Mouse (Mus musculus): ENCODE data around the gene Gm36210. TPM values are rescaled to one million over a fixed set of nuclear protein-coding genes. Genes with fewer than 3 reads are reported as not detected.

Gm36210 gene
- 0.02 TPM in 1 of 2 replicates, not detected in the other for polyA plus RNA-seq (2012; rRNA removed)
- polyA plus RNA-seq (2014; fragmentation: Nextera tagmentation; extraction: Ambion mirVana) = not detected in 2 replicates

- no peak for TF ChIP-seq CTCF (IDR thresholded peaks at IDR 0.05; ENCODE audit: low read depth)
- no peak for TF ChIP-seq EP300 (IDR thresholded peaks at IDR 0.05; ENCODE audit: low read depth)
- Histone ChIP-seq H3K9ac (replicated peaks) (no peak within 1 kb of the TSS), H3K27me3 (ENCODE audit: control insufficient read depth, insufficient read depth, low read length) (no peaks in the 10 kb centered on the region), H3K4me2 (ENCODE audit: low read depth) (no peak within 1 kb of the TSS), H3K4me1 (replicated peaks; ENCODE audit: control insufficient read depth in 2 of 2, insufficient read depth in 2 of 2, low read length in 1 of 2) (no peaks in the 10 kb centered on the region), H3K4me3 (ENCODE audit: insufficient read depth in 1 of 2, low read depth in 2 of 2, low read length in 2 of 2) (no peak within 1 kb of the TSS), H3K27ac (no peak within 1 kb of the TSS), H3K36me3 (replicated peaks; ENCODE audit: control insufficient read depth, insufficient read depth, low read depth) (no peaks in the 10 kb centered on the region), H3K9me3 (ENCODE audit: control insufficient read depth, low read length) (no peaks in the 10 kb centered on the region)
- 68% methylated on average over 10 of the region's 10 CpGs for WGBS (ENCODE audit: insufficient replicate concordance)
- DNase-seq (ENCODE audit: low read depth in 3 of 3, low spot score in 3 of 3) (no peak), ATAC-seq (ENCODE audit: insufficient read depth) (no peak)
Observed at GRCm38 (mm10) chr7:4906466-4906950, at the start of gene Gm36210. Gene Gm36210, minus strand, starts transcription at chr7:4906516.

GRCm38 (mm10) chr7:4953815-4954445 lies 47.6 kb upstream of the Gm36210 start:
- Histone ChIP-seq H3K4me3 (ENCODE audit: insufficient read depth in 1 of 2, low read depth in 2 of 2, low read length in 2 of 2) (no peak overlapping the region), H3K4me1 (replicated peaks; ENCODE audit: control insufficient read depth in 2 of 2, insufficient read depth in 2 of 2, low read length in 1 of 2) (no peaks in the 10 kb centered on the region), H3K27me3 (ENCODE audit: control insufficient read depth, insufficient read depth, low read length) (no peaks in the 10 kb centered on the region), H3K4me2 (ENCODE audit: low read depth) (no peak overlapping the region), H3K36me3 (replicated peaks; ENCODE audit: control insufficient read depth, insufficient read depth, low read depth) (no peaks in the 10 kb centered on the region), H3K9me3 (ENCODE audit: control insufficient read depth, low read length) (no peaks in the 10 kb centered on the region), H3K9ac (replicated peaks) (no peak overlapping the region), H3K27ac (no peak overlapping the region)
- WGBS (ENCODE audit: insufficient replicate concordance) = 25% methylated on average over 10 of the region's 10 CpGs
- no peak for TF ChIP-seq EP300 (IDR thresholded peaks at IDR 0.05; ENCODE audit: low read depth)
- TF ChIP-seq CTCF (IDR thresholded peaks at IDR 0.05; ENCODE audit: low read depth) = no peak
- DNase-seq (ENCODE audit: low read depth in 3 of 3, low spot score in 3 of 3) (no peak), ATAC-seq (ENCODE audit: insufficient read depth) (no peak)

GRCm38 (mm10) chr7:4950561-4951342 lies 44.4 kb upstream of the Gm36210 start:
- WGBS (ENCODE audit: insufficient replicate concordance) = 67% methylated on average over 19 of the region's 19 CpGs
- ATAC-seq (ENCODE audit: insufficient read depth) = no peak
- H3K4me2 ChIP-seq (ENCODE audit: low read depth) = no peak overlapping the region
- no peak overlapping the region for H3K27ac ChIP-seq
- TF ChIP-seq CTCF (IDR thresholded peaks at IDR 0.05; ENCODE audit: low read depth) (no peak), EP300 (IDR thresholded peaks at IDR 0.05; ENCODE audit: low read depth) (no peak)
- H3K9me3 ChIP-seq (ENCODE audit: control insufficient read depth, low read length) = no peaks in the 10 kb centered on the region
- no peak overlapping the region for H3K4me3 ChIP-seq (ENCODE audit: insufficient read depth in 1 of 2, low read depth in 2 of 2, low read length in 2 of 2)
- no peak for DNase-seq (ENCODE audit: low read depth in 3 of 3, low spot score in 3 of 3)
- no peaks in the 10 kb centered on the region for H3K27me3 ChIP-seq (ENCODE audit: control insufficient read depth, insufficient read depth, low read length)
- no peak overlapping the region for H3K9ac ChIP-seq (replicated peaks)
- no peaks in the 10 kb centered on the region for H3K4me1 ChIP-seq (replicated peaks; ENCODE audit: control insufficient read depth in 2 of 2, insufficient read depth in 2 of 2, low read length in 1 of 2)
- no peaks in the 10 kb centered on the region for H3K36me3 ChIP-seq (replicated peaks; ENCODE audit: control insufficient read depth, insufficient read depth, low read depth)

- Histone ChIP-seq H3K4me2 (ENCODE audit: low read depth) (no peak overlapping the region), H3K27me3 (ENCODE audit: control insufficient read depth, insufficient read depth, low read length) (no peaks in the 10 kb centered on the region), H3K27ac (no peak overlapping the region), H3K4me1 (replicated peaks; ENCODE audit: control insufficient read depth in 2 of 2, insufficient read depth in 2 of 2, low read length in 1 of 2) (0 out of 4 replicates have a peak, but pooled peaks cover 0 to 2% of the 10 kb centered on the region in 2 experiments), H3K4me3 (ENCODE audit: insufficient read depth in 1 of 2, low read depth in 2 of 2, low read length in 2 of 2) (no peak overlapping the region), H3K9ac (replicated peaks) (no peak overlapping the region), H3K9me3 (ENCODE audit: control insufficient read depth, low read length) (no peaks in the 10 kb centered on the region), H3K36me3 (replicated peaks; ENCODE audit: control insufficient read depth, insufficient read depth, low read depth) (no peaks in the 10 kb centered on the region)
- WGBS (ENCODE audit: insufficient replicate concordance) = 32% methylated on average over 6 of the region's 6 CpGs
- DNase-seq (ENCODE audit: low read depth in 3 of 3, low spot score in 3 of 3) (no peak), ATAC-seq (ENCODE audit: insufficient read depth) (no peak)
- no peak for TF ChIP-seq EP300 (IDR thresholded peaks at IDR 0.05; ENCODE audit: low read depth)
- no peak for TF ChIP-seq CTCF (IDR thresholded peaks at IDR 0.05; ENCODE audit: low read depth)
Observed at GRCm38 (mm10) chr7:4948386-4948785, 42.1 kb upstream of the Gm36210 start.

- DNase-seq (ENCODE audit: low read depth in 3 of 3, low spot score in 3 of 3) (no peak), ATAC-seq (ENCODE audit: insufficient read depth) (no peak)
- TF ChIP-seq EP300 (IDR thresholded peaks at IDR 0.05; ENCODE audit: low read depth) = no peak
- no peak for TF ChIP-seq CTCF (IDR thresholded peaks at IDR 0.05; ENCODE audit: low read depth)
Observed at GRCm38 (mm10) chr7:4947855-4948254, 41.5 kb upstream of the Gm36210 start.

More at GRCm38 (mm10) chr7:4947855-4948254, 41.5 kb upstream of the Gm36210 start:
- no peak overlapping the region for H3K4me2 ChIP-seq (ENCODE audit: low read depth)
- H3K4me1 ChIP-seq (replicated peaks; ENCODE audit: control insufficient read depth in 2 of 2, insufficient read depth in 2 of 2, low read length in 1 of 2) = 0 out of 4 replicates have a peak, but pooled peaks cover 0 to 2% of the 10 kb centered on the region in 2 experiments
- no peak overlapping the region for H3K9ac ChIP-seq (replicated peaks)
- H3K36me3 ChIP-seq (replicated peaks; ENCODE audit: control insufficient read depth, insufficient read depth, low read depth) = no peaks in the 10 kb centered on the region
- no peaks in the 10 kb centered on the region for H3K27me3 ChIP-seq (ENCODE audit: control insufficient read depth, insufficient read depth, low read length)
- H3K9me3 ChIP-seq (ENCODE audit: control insufficient read depth, low read length) = no peaks in the 10 kb centered on the region
- 30% methylated on average over 2 of the region's 2 CpGs for WGBS (ENCODE audit: insufficient replicate concordance)
- no peak overlapping the region for H3K4me3 ChIP-seq (ENCODE audit: insufficient read depth in 1 of 2, low read depth in 2 of 2, low read length in 2 of 2)
- no peak overlapping the region for H3K27ac ChIP-seq

Data from liver, embryonic 14.5 days (tissue).